Mouse (Mus musculus) megakaryocyte-erythroid progenitor cell, adult 5-6 weeks (primary cell): ENCODE measurements around the gene Dph5. TPM values are rescaled to one million over a fixed set of nuclear protein-coding genes. Genes with fewer than 3 reads are reported as not detected.
"Not testable (repeated sequence)": the region's sequence is repeated elsewhere in the genome, so short reads cannot be mapped to it uniquely, and the experiment has no call there.

Source experiments
- ATAC-seq: replicated peaks from 2 replicates; pipeline ENCODE4 v1.8.0; 2016; ENCODE audit warnings: mild to moderate bottlenecking, inconsistent platforms; ENCODE audit not compliant: severe bottlenecking, poor library complexity, low FRiP score, low TSS enrichment
- total RNA-seq, 2 experiments: library from RNA; stranded (forward) in 1 of 2; stranded (reverse) in 1 of 2; fragments of 200-1000, 215-1000 nt in 1 of 2; fragments of >200 nt in 1 of 2; fragmentation: Nextera tagmentation in 1 of 2; gene quantifications; 2 replicates each; pipeline ENCODE4 v1.2.3; 2014 to 2017

Dph5 gene
- total RNA-seq, 2 experiments from 2014 or later: 65.6 to 94.3 TPM

DNA sequence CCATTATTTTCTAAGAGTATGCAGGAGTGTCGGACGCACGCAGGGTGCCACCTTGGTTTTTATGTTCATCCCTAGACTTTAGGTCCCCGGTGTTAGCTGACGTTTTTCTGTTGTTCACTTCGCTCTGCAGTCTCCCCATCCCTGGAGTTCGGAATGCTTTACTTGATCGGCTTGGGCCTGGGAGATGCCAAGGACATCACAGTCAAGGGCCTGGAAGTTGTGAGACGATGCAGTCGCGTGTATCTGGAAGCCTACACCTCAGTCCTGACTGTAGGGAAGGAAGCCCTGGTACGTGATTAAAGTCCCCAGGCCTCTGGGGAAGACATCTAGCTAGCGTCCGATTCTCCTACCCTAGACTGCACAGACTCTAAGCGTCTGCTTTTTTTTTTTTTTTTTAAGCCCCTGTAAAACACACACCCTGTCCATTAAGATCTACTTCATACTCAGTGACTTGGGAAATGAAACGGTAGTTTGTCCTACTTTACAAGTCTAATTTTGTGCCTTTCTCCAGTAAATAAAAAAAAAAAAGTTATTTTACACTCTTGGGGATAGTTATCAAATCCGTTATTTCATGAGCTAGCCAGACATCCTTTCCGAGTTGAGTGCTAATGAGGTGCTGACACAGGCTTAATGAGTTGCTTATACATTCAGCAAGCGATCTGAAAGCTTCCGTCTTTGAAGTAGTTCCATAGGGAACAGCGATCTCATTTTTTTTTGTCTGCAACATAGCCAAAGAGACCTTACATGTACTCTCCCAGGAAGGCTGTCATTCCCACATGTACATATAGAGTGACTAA lies 871 bp downstream of the Dph5 start:
- peak; percentile 55 for ATAC-seq

DNA sequence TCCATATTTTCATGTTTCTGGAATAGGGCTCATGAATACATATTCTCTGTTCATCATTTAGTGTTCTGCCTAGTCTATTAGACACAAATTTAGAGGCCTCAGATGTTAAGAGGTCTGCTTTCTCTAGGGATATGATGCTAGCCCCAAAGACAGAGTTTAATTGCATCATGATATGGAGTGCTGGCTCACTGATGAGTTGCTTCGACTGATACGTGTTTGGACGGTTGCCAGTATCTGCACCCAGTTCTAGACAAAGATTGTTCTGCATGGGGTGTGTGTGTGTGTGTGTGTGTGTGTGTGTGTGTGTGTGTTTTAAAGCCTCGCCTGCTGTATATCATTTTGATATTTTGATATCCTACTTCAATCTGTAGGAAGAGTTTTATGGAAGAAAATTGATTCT lies 4.7 kb downstream of the Dph5 start:
- peak; percentile 43 for ATAC-seq

DNA sequence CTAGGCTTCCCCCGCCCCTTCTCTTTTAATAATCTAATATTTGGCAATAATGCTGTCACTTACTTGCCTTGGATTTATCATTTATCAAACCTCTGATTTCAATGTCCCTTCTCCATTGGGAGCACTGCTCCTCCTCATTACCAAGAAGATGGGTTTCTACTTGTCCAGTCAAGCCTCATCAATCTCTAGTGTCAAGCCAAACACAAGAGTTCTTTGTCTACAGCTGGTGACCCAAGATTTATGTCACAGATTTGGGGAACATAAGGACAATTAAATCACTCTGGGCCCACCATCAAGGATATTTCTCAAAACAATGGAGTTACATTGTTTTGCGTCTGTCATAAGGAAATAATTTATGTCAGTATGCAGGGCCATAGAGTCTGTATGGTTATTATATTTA lies 5.5 kb downstream of the Dph5 start:
- no peak for ATAC-seq

DNA sequence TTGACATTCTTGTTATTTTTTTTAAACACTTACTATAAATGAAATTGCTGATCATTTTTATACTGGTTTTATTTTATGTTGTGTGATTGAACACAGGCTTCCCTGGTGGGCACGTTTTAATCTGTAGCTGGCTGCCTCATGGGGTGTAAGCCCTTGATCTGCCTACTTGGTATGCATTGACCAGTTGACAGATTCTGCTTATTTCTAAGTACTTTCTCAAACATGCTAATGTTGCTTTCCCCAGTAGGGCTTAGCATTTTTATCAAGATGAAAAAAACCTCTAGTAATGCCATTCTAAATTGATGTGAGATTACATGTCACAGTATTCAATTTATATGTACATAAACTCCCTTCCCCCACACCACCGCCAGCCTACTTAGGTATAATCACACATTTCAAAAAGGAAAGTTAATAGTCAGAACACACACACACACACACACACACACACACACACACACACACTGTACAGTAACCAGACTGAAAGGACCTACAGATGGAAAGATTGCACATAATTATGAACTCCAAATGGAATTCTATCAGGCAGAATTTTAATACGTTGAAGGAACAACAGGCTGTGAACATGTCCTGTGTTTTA lies 10.8 kb downstream of the Dph5 start:
- no peak for ATAC-seq

DNA sequence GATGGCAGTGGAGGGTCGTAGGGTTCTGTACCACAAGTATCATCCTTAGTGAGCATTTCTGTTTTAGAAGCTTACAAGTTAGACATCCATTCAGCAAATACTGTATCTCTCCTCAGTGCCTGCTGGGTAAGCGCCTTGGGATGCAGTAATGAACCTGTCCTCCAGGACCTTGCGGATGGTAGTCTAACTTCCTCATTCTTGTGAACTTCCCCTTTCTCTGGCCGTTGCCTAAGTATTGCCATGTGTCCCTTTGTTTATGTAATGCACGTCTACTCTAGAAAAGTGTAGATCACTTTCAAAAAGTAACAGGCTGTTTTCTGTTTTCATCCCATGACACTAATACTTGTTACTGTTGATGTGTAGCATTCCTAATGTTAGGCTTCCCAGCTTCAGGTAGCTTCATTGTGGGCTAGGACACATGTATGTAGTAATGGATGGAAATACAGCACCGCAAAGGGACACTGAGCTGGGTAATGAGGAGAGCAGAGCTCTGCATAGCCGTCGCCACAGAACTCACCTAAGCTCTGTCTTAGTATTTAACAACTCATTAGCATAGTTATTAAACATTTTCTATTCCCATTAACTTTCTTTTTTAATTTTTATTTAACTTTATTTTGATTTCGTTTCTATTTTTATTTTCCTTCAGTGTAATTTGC lies 14.8 kb downstream of the Dph5 start:
- peak; percentile 60; the same call in 1 of the 2 replicates for ATAC-seq

DNA sequence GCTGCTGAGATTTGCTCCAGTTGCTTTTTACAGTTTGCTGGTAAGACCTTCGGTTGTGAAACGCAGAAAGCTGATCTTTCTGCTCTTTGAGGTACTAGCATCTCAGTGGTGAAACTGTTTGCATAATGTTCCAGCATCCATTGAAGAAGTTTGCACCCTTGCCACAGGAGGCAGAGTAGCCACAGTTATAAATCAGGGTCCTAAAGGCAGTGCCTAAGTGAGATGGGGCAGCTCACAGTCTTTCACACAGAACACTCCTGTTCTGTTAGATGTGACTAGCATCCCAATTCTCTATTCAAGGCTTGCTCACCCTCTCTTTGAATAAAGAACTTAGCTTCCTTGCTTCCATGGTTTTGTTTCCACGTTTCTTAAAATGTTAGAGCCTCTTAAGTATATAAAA lies 17.4 kb downstream of the Dph5 start:
- no peak for ATAC-seq

DNA sequence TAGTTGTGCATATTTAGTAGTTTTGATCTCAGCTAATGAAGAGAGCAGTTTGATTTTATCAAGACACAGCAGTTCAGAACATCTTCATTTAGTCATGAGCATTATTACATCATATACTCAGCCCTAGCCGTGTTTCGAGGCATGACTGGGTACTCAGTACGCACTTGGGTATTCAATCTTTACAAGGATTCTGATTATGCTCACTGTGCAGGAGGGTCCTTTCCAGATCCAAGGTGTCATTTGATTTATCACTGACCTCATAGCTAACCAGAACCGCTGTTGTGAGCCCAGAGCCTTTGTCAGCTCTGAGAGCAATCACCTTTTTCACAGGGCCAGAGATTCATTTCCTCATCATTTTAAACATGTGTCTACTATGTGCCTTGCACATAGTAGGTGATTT lies 17.9 kb downstream of the Dph5 start:
- no peak for ATAC-seq

DNA sequence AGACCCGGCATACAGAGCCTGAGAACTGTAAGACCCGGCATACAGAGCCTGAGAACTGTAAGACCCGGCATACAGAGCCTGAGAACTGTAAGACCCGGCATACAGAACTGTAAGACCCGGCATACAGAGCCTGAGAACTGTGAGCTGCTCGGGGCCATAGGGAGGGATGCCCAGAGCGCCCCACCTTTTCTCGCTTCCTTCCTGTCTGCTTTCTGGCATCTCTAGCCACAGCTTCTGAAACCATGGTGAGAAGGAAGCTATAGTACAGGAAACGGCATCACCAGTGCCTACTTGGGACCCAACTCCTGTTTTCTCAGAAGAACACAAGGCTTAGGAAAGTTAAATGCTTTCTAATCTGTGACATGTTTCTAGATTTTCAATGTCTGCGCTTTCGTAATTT lies 19.8 kb downstream of the Dph5 start:
- not testable (repeated sequence) for ATAC-seq

DNA sequence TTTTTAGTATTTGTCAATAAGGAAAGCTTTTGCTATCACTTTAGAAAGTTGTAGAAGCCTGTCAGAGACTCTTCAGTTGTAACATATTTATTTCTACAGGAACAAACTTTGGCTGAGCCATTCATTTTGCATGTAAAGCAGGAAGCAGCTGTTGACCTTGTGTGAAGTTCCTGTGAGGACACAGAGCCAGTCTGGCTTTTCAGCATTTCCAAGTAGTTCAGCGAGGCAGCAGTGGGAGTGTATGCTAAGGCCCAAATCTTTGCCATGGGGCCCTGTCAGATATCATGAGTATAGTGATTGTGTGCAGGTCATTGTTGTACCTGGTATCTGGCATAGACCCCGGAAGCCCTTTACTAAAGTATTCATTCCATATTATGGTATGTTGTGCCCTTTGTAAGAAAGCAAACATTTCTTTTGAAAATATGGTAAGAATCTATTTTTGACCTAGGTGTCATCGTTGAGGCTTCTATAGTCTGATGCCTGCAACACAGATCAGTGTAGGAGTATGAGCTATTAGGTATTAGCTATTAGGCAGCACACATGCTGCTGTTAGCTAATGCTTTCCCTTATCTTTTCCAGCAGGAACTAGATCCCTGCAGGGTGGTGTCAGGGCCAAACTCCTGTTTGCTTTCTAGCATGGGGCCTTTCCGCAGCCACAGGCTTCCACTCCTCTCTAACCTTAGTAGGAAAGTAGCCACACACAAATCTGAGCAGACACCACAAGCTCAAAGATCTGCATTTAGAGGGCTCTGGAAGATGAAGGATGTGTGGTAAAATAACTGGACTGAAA lies 37.0 kb downstream of the Dph5 start:
- ATAC-seq: no peak

DNA sequence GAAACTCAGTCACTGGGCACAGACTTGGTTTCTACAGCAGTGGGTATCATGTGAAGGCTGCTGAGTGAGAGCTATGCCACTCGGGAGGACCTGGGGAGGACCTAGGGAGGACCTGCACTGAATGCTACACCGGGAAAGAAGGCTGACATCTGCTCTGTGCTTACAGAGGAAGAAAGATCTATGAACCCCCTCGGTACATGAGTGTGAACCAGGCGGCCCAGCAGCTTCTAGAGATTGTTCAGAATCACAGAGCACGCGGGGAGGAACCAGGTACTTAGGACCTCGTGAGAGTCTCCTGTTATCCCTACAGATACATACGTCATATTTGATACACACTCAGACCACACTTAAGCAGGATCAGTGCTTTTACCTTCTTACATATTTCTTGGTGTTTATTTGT lies 38.9 kb downstream of the Dph5 start:
- no peak for ATAC-seq

DNA sequence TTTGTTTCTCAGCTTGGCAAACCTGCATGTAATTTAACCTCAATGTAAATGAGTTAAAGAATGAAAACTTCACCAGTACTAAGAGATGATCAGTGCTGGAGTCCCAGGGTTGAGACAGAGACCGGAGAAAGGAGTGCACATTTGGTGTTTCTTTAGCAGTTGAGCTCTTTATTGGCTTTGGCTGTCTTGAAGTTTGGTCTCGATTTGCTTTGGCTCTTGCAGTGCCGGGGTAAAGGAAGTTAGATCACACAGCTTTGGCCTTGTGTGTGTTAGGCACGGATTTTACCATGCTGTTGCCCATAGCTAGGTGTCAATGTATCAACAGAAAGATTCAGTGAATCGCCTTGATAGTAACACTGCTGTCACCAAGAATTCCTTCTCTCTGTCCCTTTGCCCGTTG lies 44.1 kb downstream of the Dph5 start:
- ATAC-seq: no peak

DNA sequence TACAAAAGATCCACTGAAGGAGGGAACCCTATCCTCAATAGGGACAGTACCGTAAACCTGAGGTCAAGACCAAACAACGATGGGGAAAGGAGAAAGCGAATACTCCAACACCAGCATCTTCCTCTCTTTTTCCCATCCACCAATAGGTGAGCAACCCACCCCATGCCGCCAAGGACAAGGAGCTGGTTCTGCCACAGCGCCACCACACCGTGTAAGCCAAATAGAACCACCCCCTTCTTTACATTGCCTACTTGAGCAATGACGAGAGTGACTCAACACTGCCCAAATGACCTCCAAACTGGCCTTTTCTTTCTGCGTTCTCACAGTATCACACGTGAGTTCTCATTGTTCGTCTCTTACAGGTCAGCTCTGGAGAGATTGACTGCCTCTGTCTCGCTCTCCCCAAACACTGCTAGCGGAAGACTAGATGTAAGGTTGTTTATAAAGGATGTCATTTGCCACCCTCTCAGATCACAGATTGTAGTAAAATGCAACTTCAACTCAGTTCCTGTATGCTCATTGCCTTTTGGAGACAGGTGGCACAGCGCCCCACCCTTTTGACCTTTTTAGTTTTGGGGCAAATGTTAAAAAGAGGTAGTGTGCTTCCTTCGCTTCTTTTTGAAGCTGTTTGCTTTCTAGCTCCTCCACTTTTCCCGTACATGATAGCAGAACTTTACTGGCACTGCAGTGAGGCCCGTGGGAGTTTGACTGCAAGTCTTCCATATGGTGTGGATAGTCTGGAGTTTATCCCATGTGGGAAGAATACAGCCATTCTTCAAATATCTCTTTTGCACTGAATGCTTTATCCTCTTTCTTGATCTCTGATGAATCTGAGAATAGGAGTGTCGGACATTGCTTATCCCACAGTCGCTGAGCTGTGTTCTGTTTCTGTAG lies 45.9 kb downstream of the Dph5 start:
- no peak for ATAC-seq

DNA sequence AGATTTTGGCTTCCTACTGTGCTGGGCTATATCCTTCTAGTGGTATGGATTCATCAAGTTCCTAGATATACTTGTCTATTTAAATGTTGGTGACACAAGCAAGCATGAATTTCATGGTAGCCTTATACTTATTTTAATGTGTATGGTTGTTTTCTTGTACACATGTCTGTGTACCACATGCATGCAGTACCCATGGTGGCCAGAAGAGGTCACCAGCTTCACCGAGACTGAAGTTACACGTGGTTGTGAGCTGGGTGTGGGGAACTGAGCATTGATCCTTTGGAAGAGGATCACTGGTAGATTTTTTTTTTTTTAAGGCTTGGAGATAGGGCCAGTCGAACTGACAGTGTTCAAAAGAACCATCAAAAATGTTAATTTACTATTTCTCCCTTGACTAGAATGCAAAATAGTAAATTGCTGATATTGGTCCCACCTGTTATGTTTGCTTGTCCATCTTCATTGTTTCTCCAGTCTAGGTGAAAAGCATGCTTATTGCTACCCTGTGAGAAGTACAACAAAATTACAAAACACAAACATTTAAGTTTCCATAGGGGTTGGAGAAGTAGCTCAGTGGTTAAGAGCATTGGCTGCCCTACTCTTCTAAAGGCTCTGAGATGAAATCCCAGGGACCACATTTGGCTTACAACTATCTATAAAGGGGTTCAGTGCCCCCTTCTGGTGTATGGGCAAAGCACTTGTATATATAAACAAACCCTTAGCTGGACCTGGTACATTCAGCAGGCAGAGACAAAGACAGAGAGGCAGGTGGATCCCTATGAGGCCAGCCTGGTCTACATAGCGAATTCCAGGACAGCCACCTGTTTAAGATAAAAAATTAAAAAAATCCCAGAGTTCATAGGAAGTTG lies 49.3 kb downstream of the Dph5 start:
- ATAC-seq: peak; percentile 88

DNA sequence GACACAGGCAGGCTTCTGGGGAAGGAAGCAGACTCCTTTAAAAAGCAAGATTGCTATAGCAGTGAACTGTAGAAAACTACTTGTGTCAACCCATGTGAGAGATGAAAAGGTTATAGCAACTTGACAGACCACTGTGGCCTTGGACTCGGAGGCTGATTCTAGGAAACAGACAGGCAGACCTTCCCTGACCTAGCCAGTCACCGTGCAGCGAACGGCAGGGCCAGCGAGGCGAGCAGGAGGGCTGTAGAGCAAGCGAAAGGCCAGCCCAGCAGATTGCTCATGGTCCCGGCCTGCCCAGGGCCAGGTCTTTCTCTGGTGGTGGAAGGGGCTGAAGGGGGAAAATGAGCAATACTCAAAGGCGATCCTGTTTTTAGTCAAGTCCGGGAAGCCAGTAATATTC lies 50.2 kb downstream of the Dph5 start:
- no peak for ATAC-seq

DNA sequence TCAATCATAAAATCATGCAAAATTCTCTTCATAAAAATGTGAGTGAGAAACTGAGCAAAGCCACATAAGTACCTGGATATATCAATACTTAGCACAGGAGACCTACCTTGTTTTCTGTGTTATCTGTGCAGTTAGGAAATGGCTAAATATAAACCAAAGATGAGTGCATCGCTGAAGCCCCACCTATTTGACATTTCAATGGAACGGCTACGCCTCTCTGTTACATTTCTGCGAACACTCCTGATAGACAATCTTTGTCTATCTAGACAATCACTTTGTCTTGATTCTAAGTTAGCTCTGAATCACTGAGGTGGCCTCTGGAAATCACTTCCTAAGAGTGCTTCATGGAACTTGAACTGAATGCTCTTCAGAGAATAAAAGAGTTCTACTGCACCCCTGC lies 52.9 kb downstream of the Dph5 start:
- no peak for ATAC-seq

DNA sequence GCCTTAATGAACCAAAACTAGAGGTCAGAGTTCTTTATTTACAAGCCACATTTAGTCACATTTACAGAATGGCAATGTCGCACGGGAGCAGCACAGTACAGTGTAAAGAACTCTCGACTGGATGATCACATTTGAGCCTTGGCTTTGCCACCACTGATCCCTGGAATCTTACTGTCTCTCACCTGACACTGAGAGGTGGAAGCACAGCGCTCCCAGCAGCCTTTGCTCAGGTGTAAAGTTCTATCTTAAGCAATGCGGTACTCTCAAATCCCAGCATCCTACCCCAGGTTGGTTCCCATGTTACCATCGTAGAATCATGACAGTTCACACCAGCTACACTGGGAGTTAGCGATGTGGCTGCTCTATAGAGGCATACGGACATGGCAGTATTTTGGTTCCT lies 53.8 kb downstream of the Dph5 start:
- no peak for ATAC-seq

DNA sequence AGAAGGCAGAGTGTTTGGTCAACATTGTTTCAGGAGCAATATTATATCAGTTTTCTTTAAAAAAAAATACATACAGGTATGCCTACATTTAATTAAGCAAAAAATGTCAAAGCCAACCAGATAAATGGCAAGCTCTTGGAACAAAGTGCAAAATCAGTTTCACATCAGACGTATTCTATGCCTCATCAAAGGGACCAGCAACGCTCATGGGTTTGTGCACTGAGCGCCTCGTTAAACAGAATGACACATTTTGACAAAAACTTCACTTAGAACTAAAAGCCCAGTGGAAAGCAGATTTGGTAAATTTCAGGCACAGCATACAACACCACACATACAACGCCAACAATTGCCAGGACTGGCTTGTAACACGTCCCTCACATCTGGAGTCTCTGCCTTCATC lies 56.7 kb downstream of the Dph5 start:
- no peak for ATAC-seq

DNA sequence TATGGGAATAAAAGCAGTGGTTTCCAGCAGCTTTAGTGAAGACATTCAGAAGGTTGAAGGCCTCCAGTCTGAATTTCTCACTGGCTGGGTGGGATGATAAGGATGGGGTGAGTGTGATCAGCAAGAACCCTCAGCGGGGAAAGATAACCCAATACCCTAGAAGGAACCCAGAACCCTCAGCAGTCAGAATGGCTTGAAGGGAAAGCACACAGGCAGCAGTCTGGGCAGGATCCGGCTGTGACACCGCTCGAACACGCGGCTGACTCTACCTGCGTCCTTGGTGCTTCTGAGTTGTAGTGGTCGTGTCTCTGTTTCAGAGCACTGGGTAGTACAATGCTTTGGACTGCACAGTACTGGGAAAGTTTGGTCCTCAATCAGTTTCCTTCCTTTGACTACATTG lies 58.6 kb downstream of the Dph5 start:
- no peak for ATAC-seq
